Mouse (Mus musculus) lung, embryonic 15.5 days (tissue): ENCODE results near the gene Bard1. TPM values are rescaled to one million over a fixed set of nuclear protein-coding genes. Genes with fewer than 3 reads are reported as not detected.

Source experiments
- ATAC-seq: fragments of 200-750 bp; cut with Nextera tagmentation; 2 replicates; pipeline ENCODE4 v1.8.0; 2017; ENCODE audit warnings: moderate number of reproducible peaks, borderline replicate concordance; ENCODE audit not compliant: low FRiP score, low TSS enrichment; ENCODE audit errors: extremely low read depth
- H3K27ac ChIP-seq: fragments of 300-500 bp; sonication (generic); 2 replicates; pipeline ENCODE4 v1.5.1; 2015; ENCODE audit warnings: moderate library complexity, mild to moderate bottlenecking, inconsistent platforms
- H3K27me3 ChIP-seq: fragments of 300-500 bp; sonication (generic); 2 replicates; pipeline ENCODE4 v1.6.1; 2015; ENCODE audit warnings: inconsistent platforms
- H3K36me3 ChIP-seq: fragments of 300-500 bp; sonication (generic); 2 replicates; pipeline ENCODE4 v1.6.1; 2015; ENCODE audit warnings: inconsistent platforms
- H3K4me1 ChIP-seq: fragments of 300-500 bp; sonication (generic); 2 replicates; pipeline ENCODE4 v1.6.1; 2015; ENCODE audit warnings: inconsistent platforms
- H3K4me2 ChIP-seq: fragments of 300-500 bp; sonication (generic); 2 replicates; pipeline ENCODE4 v1.6.1; 2015; ENCODE audit warnings: inconsistent platforms, mild to moderate bottlenecking, moderate library complexity
- H3K4me3 ChIP-seq: fragments of 300-500 bp; sonication (generic); 2 replicates; pipeline ENCODE4 v1.5.1; 2015; ENCODE audit warnings: mild to moderate bottlenecking, inconsistent platforms
- H3K9ac ChIP-seq: fragments of 300-500 bp; sonication (generic); 2 replicates; pipeline ENCODE4 v1.6.1; 2015; ENCODE audit warnings: inconsistent platforms
- H3K9me3 ChIP-seq: fragments of 300-500 bp; sonication (generic); 2 replicates; pipeline ENCODE4 v1.6.1; 2016; ENCODE audit warnings: inconsistent platforms
- WGBS: fragments of 180-500 bp; shearing (Covaris S2); methylation state at CpG from one replicate; pipeline ENCODE4 v1.1.7; 2015; 5-methylcytosine and 5-hydroxymethylcytosine counted together
- polyA plus RNA-seq: library from polyadenylated mRNA; unstranded; fragments of >200 nt; fragmentation: Nextera tagmentation; extraction: Ambion mirVana; gene quantifications from 2 replicates; pipeline ENCODE4 v1.2.1, GENCODE M21; 2015

Bard1 gene
- polyA plus RNA-seq, 1 experiment from 2014 or later: 2.6 TPM

- Histone ChIP-seq H3K9me3 (no peaks in the 10 kb centered on the region), H3K9ac (no peak overlapping the region), H3K27me3 (no peaks in the 10 kb centered on the region), H3K27ac (no peak overlapping the region), H3K4me1 (no peaks in the 10 kb centered on the region), H3K36me3 (no peaks in the 10 kb centered on the region; the same call in 1 of the 2 replicates), H3K4me2 (no peak overlapping the region), H3K4me3 (no peak overlapping the region)
- ATAC-seq: no peak
- 86% methylated on average over 3 of the region's 3 CpGs for WGBS
Measured at GRCm38 (mm10) chr1:71043951-71044350, 59.0 kb downstream of the Bard1 start.

DNA sequence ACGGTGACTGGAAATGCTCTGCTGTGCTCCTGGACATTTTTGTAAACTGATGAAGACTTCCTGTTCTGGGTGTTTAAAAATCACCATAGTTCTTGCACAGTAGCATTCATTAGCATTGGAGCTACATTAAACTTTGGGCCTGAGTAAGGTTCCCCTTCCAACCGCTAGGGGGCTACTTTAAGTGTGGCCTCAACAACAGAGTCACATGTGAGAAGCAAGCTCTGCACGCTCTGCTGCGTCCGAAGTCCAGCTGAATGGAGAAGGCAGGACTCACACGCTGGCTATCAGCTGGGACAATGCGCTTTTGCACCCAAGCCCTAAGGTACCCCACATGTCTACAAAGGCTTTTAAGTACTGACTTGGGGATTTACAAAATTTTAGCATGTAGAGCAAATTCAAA is 65.9 kb downstream of the Bard1 start:
- Histone ChIP-seq H3K27ac (no peak overlapping the region), H3K36me3 (no peaks in the 10 kb centered on the region), H3K4me3 (no peak overlapping the region), H3K9ac (no peak overlapping the region), H3K27me3 (no peaks in the 10 kb centered on the region), H3K9me3 (no peaks in the 10 kb centered on the region), H3K4me1 (no peaks in the 10 kb centered on the region), H3K4me2 (no peak overlapping the region)
- WGBS: 64% methylated on average over 7 of the region's 7 CpGs
- ATAC-seq: no peak

DNA sequence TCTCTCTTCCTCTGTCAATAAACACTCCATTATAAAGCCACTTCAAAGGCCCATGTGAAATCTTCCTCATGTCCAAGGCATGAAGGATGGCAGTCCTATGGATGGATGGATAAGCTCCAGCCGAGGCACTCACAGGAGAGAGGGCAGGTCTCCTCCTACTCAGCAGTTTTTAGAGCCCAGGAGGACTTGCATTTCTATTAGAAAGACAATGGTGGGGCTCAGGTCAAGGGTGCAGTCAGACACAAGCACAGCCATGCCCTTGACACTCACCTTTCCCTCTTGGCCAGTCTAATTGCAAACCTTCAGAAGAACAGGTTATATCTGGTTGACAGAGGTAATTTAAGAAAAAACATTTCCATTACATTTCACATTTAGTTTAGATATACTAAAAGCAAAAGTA is 67.4 kb downstream of the Bard1 start:
- no peak overlapping the region for H3K4me3 ChIP-seq
- H3K4me1 ChIP-seq: no peaks in the 10 kb centered on the region
- H3K4me2 ChIP-seq: no peak overlapping the region
- no peaks in the 10 kb centered on the region for H3K27me3 ChIP-seq
- no peak overlapping the region for H3K27ac ChIP-seq
- H3K9me3 ChIP-seq: no peaks in the 10 kb centered on the region
- no peaks in the 10 kb centered on the region for H3K36me3 ChIP-seq
- 10% methylated on average over 1 of the region's 1 CpGs for WGBS
- H3K9ac ChIP-seq: no peak overlapping the region
- no peak for ATAC-seq

GRCm38 (mm10) chr1:71022766-71023165 is 80.2 kb downstream of the Bard1 start:
- Histone ChIP-seq H3K27ac (no peak overlapping the region), H3K36me3 (peaks cover 6% of the 10 kb centered on the region; the same call in 1 of the 2 replicates), H3K4me2 (no peak overlapping the region), H3K4me1 (no peaks in the 10 kb centered on the region), H3K4me3 (no peak overlapping the region), H3K27me3 (no peaks in the 10 kb centered on the region), H3K9me3 (no peaks in the 10 kb centered on the region), H3K9ac (no peak overlapping the region)
- WGBS: 77% methylated on average over 5 of the region's 5 CpGs
- ATAC-seq: no peak

DNA sequence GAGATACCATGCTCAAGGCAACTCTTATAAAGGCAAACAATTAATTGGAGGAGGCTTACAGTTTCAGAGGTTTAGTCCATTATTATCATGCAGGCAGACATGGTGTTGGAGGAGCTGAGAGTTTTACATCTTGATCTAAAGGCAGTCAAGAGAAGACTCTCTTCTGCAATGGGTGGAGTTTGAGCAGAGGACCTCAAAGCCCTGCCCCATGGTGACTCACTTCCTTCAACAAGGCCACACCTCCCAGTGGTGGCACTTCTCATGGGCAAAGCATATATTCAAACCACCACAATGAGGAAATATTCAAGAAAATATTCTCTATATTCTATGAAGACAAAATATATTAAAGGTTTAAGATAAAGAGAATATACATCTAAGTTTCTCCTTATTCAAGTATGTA is 88.6 kb downstream of the Bard1 start:
- no peaks in the 10 kb centered on the region for H3K27me3 ChIP-seq
- no peaks in the 10 kb centered on the region for H3K9me3 ChIP-seq
- ATAC-seq: no peak
- H3K4me2 ChIP-seq: no peak overlapping the region
- H3K27ac ChIP-seq: no peak overlapping the region
- no peak overlapping the region for H3K4me3 ChIP-seq
- H3K4me1 ChIP-seq: no peaks in the 10 kb centered on the region
- no peak overlapping the region for H3K9ac ChIP-seq
- no peaks in the 10 kb centered on the region for H3K36me3 ChIP-seq

GRCm38 (mm10) chr1:71005998-71006397 is 96.9 kb downstream of the Bard1 start:
- Histone ChIP-seq H3K27ac (no peak overlapping the region), H3K4me1 (no peaks in the 10 kb centered on the region), H3K27me3 (no peaks in the 10 kb centered on the region), H3K9me3 (no peaks in the 10 kb centered on the region), H3K36me3 (no peaks in the 10 kb centered on the region), H3K4me2 (no peak overlapping the region), H3K9ac (no peak overlapping the region), H3K4me3 (no peak overlapping the region)
- WGBS: 69% methylated on average over 6 of the region's 6 CpGs
- no peak for ATAC-seq

DNA sequence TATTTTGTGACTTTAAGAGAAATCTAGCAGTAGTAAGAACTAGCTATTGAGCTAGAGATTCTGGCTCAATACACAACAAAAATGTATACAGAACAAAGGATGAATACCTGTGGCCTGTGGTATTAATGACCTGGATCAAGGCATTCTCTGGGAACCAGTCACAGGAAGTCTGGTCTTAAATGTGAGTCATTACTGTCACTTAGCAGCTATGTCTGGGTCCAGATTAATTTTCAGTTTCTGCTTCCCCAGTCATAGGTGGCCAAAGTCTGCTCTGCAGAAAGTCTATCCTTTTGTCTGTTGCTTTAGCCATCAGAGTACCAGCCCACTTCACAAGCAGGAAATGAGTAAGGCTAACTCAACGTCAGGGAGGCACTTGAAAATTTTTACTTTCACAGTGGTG is 98.8 kb downstream of the Bard1 start:
- Histone ChIP-seq H3K9me3 (no peaks in the 10 kb centered on the region), H3K4me3 (no peak overlapping the region), H3K9ac (no peak overlapping the region), H3K4me1 (no peaks in the 10 kb centered on the region), H3K4me2 (no peak overlapping the region), H3K36me3 (no peaks in the 10 kb centered on the region), H3K27me3 (no peaks in the 10 kb centered on the region), H3K27ac (no peak overlapping the region)
- no peak for ATAC-seq
- 25% methylated on average over 1 of the region's 1 CpGs for WGBS

DNA sequence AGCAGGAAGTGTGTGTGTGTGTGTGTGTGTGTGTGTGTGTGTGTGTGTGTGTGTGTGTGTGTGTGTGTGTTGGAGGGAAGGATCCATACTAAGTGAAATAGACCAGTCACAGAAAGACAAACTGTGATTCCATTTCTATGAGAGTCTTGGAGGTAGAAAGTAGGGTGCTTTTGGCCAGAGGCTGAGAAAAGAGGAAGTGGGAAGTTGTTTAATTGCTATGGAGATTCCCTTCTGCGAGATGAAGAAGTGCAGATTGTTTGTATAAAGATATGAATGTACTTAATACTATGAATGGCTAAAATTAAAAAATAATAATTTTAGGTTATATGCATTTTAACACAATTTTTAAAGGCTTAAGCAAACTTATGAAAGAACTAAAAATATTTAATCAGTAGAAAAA is 99.2 kb downstream of the Bard1 start:
- no peaks in the 10 kb centered on the region for H3K4me1 ChIP-seq
- H3K9ac ChIP-seq: no peak overlapping the region
- H3K4me2 ChIP-seq: no peak overlapping the region
- ATAC-seq: no peak
- no peak overlapping the region for H3K4me3 ChIP-seq
- H3K9me3 ChIP-seq: no peaks in the 10 kb centered on the region
- no peak overlapping the region for H3K27ac ChIP-seq
- 41% methylated on average over 1 of the region's 1 CpGs for WGBS
- no peaks in the 10 kb centered on the region for H3K36me3 ChIP-seq
- no peaks in the 10 kb centered on the region for H3K27me3 ChIP-seq

DNA sequence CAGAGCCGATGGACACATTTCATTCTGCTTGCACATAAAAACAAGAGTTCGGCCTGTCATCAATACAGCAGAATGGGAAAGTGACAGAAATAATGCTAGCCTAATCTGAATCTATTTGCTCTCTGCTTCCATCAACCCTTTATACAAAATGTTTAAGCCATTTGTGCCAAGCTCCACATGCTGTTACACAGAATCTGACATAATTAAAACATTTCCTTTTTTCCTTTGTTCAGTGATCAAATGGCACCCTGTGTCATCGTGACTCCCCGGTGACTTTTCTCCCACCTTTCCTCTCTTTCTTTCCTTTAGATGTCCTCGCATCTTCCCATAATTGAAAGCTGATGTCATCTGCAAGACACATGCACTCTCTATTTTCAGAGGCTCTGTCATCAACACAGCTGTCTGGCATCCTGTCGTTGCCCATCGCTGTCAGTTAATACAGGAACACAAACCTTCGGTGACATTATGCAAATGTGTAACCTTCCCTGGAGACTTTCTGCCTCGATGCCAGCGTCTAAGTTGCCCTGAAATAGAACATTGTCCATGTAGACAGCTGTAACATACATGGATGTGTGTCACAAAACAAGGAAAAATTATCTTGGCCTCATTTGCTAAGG is 105.5 kb downstream of the Bard1 start:
- H3K4me1 ChIP-seq: no peaks in the 10 kb centered on the region
- H3K27me3 ChIP-seq: no peaks in the 10 kb centered on the region
- H3K4me2 ChIP-seq: no peak overlapping the region
- H3K9me3 ChIP-seq: no peaks in the 10 kb centered on the region
- H3K9ac ChIP-seq: no peak overlapping the region
- H3K36me3 ChIP-seq: no peaks in the 10 kb centered on the region
- ATAC-seq: no peak
- no peak overlapping the region for H3K27ac ChIP-seq
- WGBS: 52% methylated on average over 10 of the region's 10 CpGs
- H3K4me3 ChIP-seq: no peak overlapping the region

GRCm38 (mm10) chr1:70996766-70997165 is 106.2 kb downstream of the Bard1 start:
- WGBS: 49% methylated on average over 3 of the region's 3 CpGs
- Histone ChIP-seq H3K9ac (no peak overlapping the region), H3K36me3 (no peaks in the 10 kb centered on the region), H3K4me1 (no peaks in the 10 kb centered on the region), H3K4me2 (no peak overlapping the region), H3K27ac (no peak overlapping the region), H3K9me3 (no peaks in the 10 kb centered on the region), H3K4me3 (no peak overlapping the region), H3K27me3 (no peaks in the 10 kb centered on the region)
- no peak for ATAC-seq
